ENCODE assay signal across 16 mouse cellular contexts in genomic region chr13:52349606-52350005, GRCm38 (mm10).
"Had no signal": no experiment of that assay in that cellular context is flagged by ENCODE, and none has a peak within 500 bp of the region (broad histone marks: within the 10 kb centered on the region; RNA-seq: fewer than 3 reads in every experiment).

No protein-coding gene starts in this region.

- H3K4me2 ChIP-seq: neural tube, embryonic 13.5 days; neural tube, embryonic 15.5 days; stomach, embryonic 15.5 days had no signal

- H3K27ac ChIP-seq: neural tube, embryonic 13.5 days; neural tube, embryonic 15.5 days; stomach, embryonic 15.5 days; stomach, postnatal 0 days had no signal

- H3K4me3 ChIP-seq: neural tube, embryonic 13.5 days; neural tube, embryonic 15.5 days; stomach, embryonic 15.5 days had no signal

- H3K27me3 ChIP-seq: neural tube, embryonic 13.5 days; neural tube, embryonic 15.5 days; stomach, embryonic 15.5 days had no signal

- H3K4me1 ChIP-seq: neural tube, embryonic 15.5 days; stomach, embryonic 15.5 days had no signal

- H3K9ac ChIP-seq: neural tube, embryonic 13.5 days; neural tube, embryonic 15.5 days; stomach, embryonic 15.5 days had no signal

- H3K9me3 ChIP-seq: neural tube, embryonic 13.5 days; neural tube, embryonic 15.5 days; stomach, embryonic 15.5 days had no signal

- DNase-seq: retina, postnatal 1 day; right cerebral cortex, adult 18-20 months; right cerebral cortex, postnatal 14 days; right cerebral cortex, postnatal 25 days; right cerebral cortex, postnatal 4 days; spleen, adult 18-20 months; thymus, adult 18-20 months; thymus, adult 2 months; thymus, postnatal 14 days; thymus, postnatal 25 days; thymus, postnatal 36 days; thymus, postnatal 4 days had no signal

- H3K36me3 ChIP-seq: neural tube, embryonic 13.5 days; neural tube, embryonic 15.5 days; stomach, embryonic 15.5 days had no signal
